Mouse (Mus musculus): ENCODE results near the gene Tmem171.

The Tmem171 gene

GRCm38 (mm10) chr13:98647775-98648568 lies 46.7 kb downstream of the Tmem171 start:
- DNase-seq (ENCODE audit: inconsistent ontology term): no peak

GRCm38 (mm10) chr13:98638507-98639166 lies 56.0 kb downstream of the Tmem171 start:
- DNase-seq (ENCODE audit: inconsistent ontology term): no peak

GRCm38 (mm10) chr13:98637145-98637544 lies 57.5 kb downstream of the Tmem171 start, which contains the start of gene Tmem174:
Gene Tmem174, minus strand, starts transcription at chr13:98637410.
- DNase-seq (ENCODE audit: inconsistent ontology term): no peak

GRCm38 (mm10) chr13:98636571-98636970 lies 58.1 kb downstream of the Tmem171 start:
- no peak for DNase-seq (ENCODE audit: inconsistent ontology term)
